Mouse (Mus musculus): ENCODE measurements around the gene Camk2d.

DNA sequence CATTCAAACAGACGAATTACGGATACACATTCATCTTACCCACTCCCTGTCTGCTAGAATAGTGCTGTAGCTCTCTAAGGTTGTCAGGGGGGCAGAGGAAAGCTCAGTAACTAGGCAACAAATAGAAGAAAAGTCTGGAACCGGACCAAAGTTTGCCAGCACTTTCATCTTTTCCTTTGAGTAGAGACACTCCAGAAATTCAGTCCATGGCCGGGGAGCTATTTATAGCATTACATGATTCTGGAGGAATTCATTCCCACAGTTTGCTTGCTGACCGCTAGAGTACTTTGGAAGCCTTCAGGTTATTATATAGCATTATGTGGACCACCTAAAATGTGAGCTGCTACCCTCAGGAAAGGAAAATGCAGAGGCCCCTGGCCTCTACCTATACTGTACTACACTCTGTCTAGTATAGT lies 43.0 kb downstream of the Camk2d start:
- TF ChIP-seq JUND (conservative IDR thresholded peaks at IDR 0.05; ENCODE audit: low read depth, low read length) (no peak), ZNF384 (IDR thresholded peaks at IDR 0.05; ENCODE audit: low read depth, low read length) (no peak), HCFC1 (IDR thresholded peaks at IDR 0.05; ENCODE audit: low read depth, low read length) (no peak), ETS1 (conservative IDR thresholded peaks at IDR 0.05; ENCODE audit: low read depth, low read length) (no peak), USF2 (conservative IDR thresholded peaks at IDR 0.05; ENCODE audit: low read depth, low read length) (no peak), E2F4 (IDR thresholded peaks at IDR 0.05; ENCODE audit: insufficient replicate concordance, low read depth, low read length) (no peak), CTCF (conservative IDR thresholded peaks at IDR 0.05 in 1 of 2, IDR thresholded peaks at IDR 0.05 in 1 of 2; ENCODE audit: low read depth in 2 of 2, low read length in 2 of 2) (no peak), NRF1 (IDR thresholded peaks at IDR 0.05; ENCODE audit: low read depth, low read length) (no peak)

All from CH12.LX (cell line).